Mouse (Mus musculus) kidney, embryonic 16.5 days (tissue): ENCODE measurements around the gene Musk. TPM values are rescaled to one million over a fixed set of nuclear protein-coding genes. Genes with fewer than 3 reads are reported as not detected.

Experiments
- ATAC-seq: fragments of 200-750 bp; cut with Nextera tagmentation; 2 replicates; pipeline ENCODE4 v1.8.0; 2017; ENCODE audit warnings: moderate TSS enrichment; ENCODE audit not compliant: low FRiP score, low TSS enrichment
- H3K27ac ChIP-seq: fragments of 300-500 bp; sonication (generic); 2 replicates; pipeline ENCODE4 v1.5.1; 2014; ENCODE audit warnings: low read length
- H3K27me3 ChIP-seq: fragments of 300-500 bp; sonication (generic); 2 replicates; pipeline ENCODE4 v1.6.1; 2014; ENCODE audit warnings: low read length, control low read depth, mixed read lengths; ENCODE audit not compliant: insufficient read depth
- H3K36me3 ChIP-seq: fragments of 300-500 bp; sonication (generic); 2 replicates; pipeline ENCODE4 v1.6.1; 2014; ENCODE audit warnings: low read length, control low read depth, mixed read lengths; ENCODE audit not compliant: insufficient read depth
- H3K4me1 ChIP-seq: fragments of 300-500 bp; sonication (generic); 2 replicates; pipeline ENCODE4 v1.6.1; 2014; ENCODE audit warnings: low read length, control low read depth, mixed read lengths; ENCODE audit not compliant: insufficient read depth
- H3K4me2 ChIP-seq: fragments of 300-500 bp; sonication (generic); replicated peaks from 2 replicates; pipeline ENCODE4 v1.6.1; 2014; ENCODE audit warnings: low read depth, low read length
- H3K4me3 ChIP-seq: fragments of 300-500 bp; sonication (generic); 2 replicates; pipeline ENCODE4 v1.5.1; 2014; ENCODE audit warnings: mild to moderate bottlenecking, low read length
- H3K9ac ChIP-seq: fragments of 300-500 bp; sonication (generic); replicated peaks from 2 replicates; pipeline ENCODE4 v1.6.1; 2014; ENCODE audit warnings: low read length
- H3K9me3 ChIP-seq: fragments of 300-500 bp; sonication (generic); 2 replicates; pipeline ENCODE4 v1.6.1; 2016; ENCODE audit warnings: low read length, control low read depth
- WGBS: fragments of 180-500 bp; shearing (Covaris S2); extraction: QIAGEN DNeasy Blood & Tissue Kit; methylation state at CpG from one replicate; pipeline ENCODE4 v1.1.7; 2014; 5-methylcytosine and 5-hydroxymethylcytosine counted together
- polyA plus RNA-seq: library from polyadenylated mRNA; unstranded; fragments of >200 nt; fragmentation: Nextera tagmentation; extraction: Ambion mirVana; gene quantifications from 2 replicates; pipeline ENCODE4 v1.2.1, GENCODE M21; 2015

Musk gene
- polyA plus RNA-seq, 1 experiment from 2014 or later, result 0.17 TPM

- 69% methylated on average over 2 of the region's 2 CpGs for WGBS
- Histone ChIP-seq H3K36me3 (no peaks in the 10 kb centered on the region), H3K9ac (no peak overlapping the region), H3K4me2 (no peak overlapping the region), H3K27ac (no peak overlapping the region), H3K4me3 (no peak overlapping the region), H3K4me1 (peaks cover 11% of the 10 kb centered on the region; the same call in 1 of the 2 replicates), H3K27me3 (no peaks in the 10 kb centered on the region), H3K9me3 (no peaks in the 10 kb centered on the region)
- no peak for ATAC-seq
Observed at GRCm38 (mm10) chr4:58336227-58336626, 50.5 kb downstream of the Musk start.

- no peak for ATAC-seq
- H3K27ac ChIP-seq, result no peak overlapping the region
Observed at GRCm38 (mm10) chr4:58339226-58339625, 53.5 kb downstream of the Musk start.

GRCm38 (mm10) chr4:58350206-58350605 is 64.4 kb downstream of the Musk start:
- no peaks in the 10 kb centered on the region for H3K36me3 ChIP-seq
- H3K27me3 ChIP-seq, result no peaks in the 10 kb centered on the region
- ATAC-seq, result no peak
- no peak overlapping the region for H3K9ac ChIP-seq
- 85% methylated on average over 7 of the region's 7 CpGs for WGBS
- H3K27ac ChIP-seq, result no peak overlapping the region
- no peaks in the 10 kb centered on the region for H3K9me3 ChIP-seq
- peaks cover 8% of the 10 kb centered on the region; the same call in 1 of the 2 replicates for H3K4me1 ChIP-seq
- H3K4me3 ChIP-seq, result no peak overlapping the region
- H3K4me2 ChIP-seq, result no peak overlapping the region

More at GRCm38 (mm10) chr4:58339226-58339625, 53.5 kb downstream of the Musk start:
- no peaks in the 10 kb centered on the region for H3K9me3 ChIP-seq
- no peaks in the 10 kb centered on the region for H3K4me1 ChIP-seq
- WGBS, result 45% methylated on average over 3 of the region's 3 CpGs
- H3K4me2 ChIP-seq, result no peak overlapping the region
- H3K4me3 ChIP-seq, result no peak overlapping the region
- no peak overlapping the region for H3K9ac ChIP-seq
- H3K36me3 ChIP-seq, result no peaks in the 10 kb centered on the region
- no peaks in the 10 kb centered on the region for H3K27me3 ChIP-seq

GRCm38 (mm10) chr4:58351165-58351564 is 65.4 kb downstream of the Musk start:
- Histone ChIP-seq H3K4me3 (no peak overlapping the region), H3K4me1 (peaks cover 8% of the 10 kb centered on the region; the same call in 1 of the 2 replicates), H3K4me2 (0 out of 2 replicates have a peak overlapping the region, but pooled peaks have one; percentile 10), H3K27me3 (no peaks in the 10 kb centered on the region), H3K9ac (no peak overlapping the region), H3K9me3 (no peaks in the 10 kb centered on the region), H3K36me3 (no peaks in the 10 kb centered on the region), H3K27ac (no peak overlapping the region)
- ATAC-seq, result peak; percentile 71; the same call in 1 of the 2 replicates
- whole genome bisulfite sequencing, result 26% methylated on average over 10 of the region's 10 CpGs

- peaks cover 8% of the 10 kb centered on the region; the same call in 1 of the 2 replicates for H3K4me1 ChIP-seq
- no peaks in the 10 kb centered on the region for H3K36me3 ChIP-seq
- H3K27me3 ChIP-seq, result no peaks in the 10 kb centered on the region
- ATAC-seq, result no peak
- WGBS, result 70% methylated on average over 5 of the region's 5 CpGs
- no peaks in the 10 kb centered on the region for H3K9me3 ChIP-seq
- no peak overlapping the region for H3K4me3 ChIP-seq
- H3K27ac ChIP-seq, result no peak overlapping the region
- H3K4me2 ChIP-seq, result 0 out of 2 replicates have a peak overlapping the region, but pooled peaks have one; percentile 10
- no peak overlapping the region for H3K9ac ChIP-seq
Observed at GRCm38 (mm10) chr4:58351590-58351989, 65.8 kb downstream of the Musk start.

GRCm38 (mm10) chr4:58358996-58359395 is 73.2 kb downstream of the Musk start:
- Histone ChIP-seq H3K4me1 (no peaks in the 10 kb centered on the region), H3K4me2 (no peak overlapping the region), H3K36me3 (no peaks in the 10 kb centered on the region), H3K9ac (no peak overlapping the region), H3K4me3 (no peak overlapping the region), H3K9me3 (no peaks in the 10 kb centered on the region), H3K27me3 (no peaks in the 10 kb centered on the region), H3K27ac (no peak overlapping the region)
- no peak for ATAC-seq
- 86% methylated on average over 4 of the region's 4 CpGs for WGBS

- Histone ChIP-seq H3K27ac (no peak overlapping the region), H3K4me3 (no peak overlapping the region), H3K4me2 (no peak overlapping the region), H3K9me3 (no peaks in the 10 kb centered on the region), H3K4me1 (no peaks in the 10 kb centered on the region), H3K27me3 (no peaks in the 10 kb centered on the region), H3K9ac (no peak overlapping the region), H3K36me3 (no peaks in the 10 kb centered on the region)
- WGBS, result 86% methylated on average over 6 of the region's 6 CpGs
- ATAC-seq, result no peak
Observed at GRCm38 (mm10) chr4:58365321-58365720, 79.6 kb downstream of the Musk start.

GRCm38 (mm10) chr4:58371106-58371505 is 85.3 kb downstream of the Musk start:
- whole genome bisulfite sequencing, result 80% methylated on average over 1 of the region's 1 CpGs
- ATAC-seq, result no peak
- Histone ChIP-seq H3K4me2 (no peak overlapping the region), H3K4me1 (no peaks in the 10 kb centered on the region), H3K4me3 (no peak overlapping the region), H3K27me3 (no peaks in the 10 kb centered on the region), H3K9me3 (no peaks in the 10 kb centered on the region), H3K36me3 (no peaks in the 10 kb centered on the region), H3K9ac (no peak overlapping the region), H3K27ac (no peak overlapping the region)

- no peak for ATAC-seq
- no peak overlapping the region for H3K4me2 ChIP-seq
- no peaks in the 10 kb centered on the region for H3K27me3 ChIP-seq
- no peaks in the 10 kb centered on the region for H3K4me1 ChIP-seq
- H3K36me3 ChIP-seq, result no peaks in the 10 kb centered on the region
- 87% methylated on average over 10 of the region's 10 CpGs for WGBS
- no peak overlapping the region for H3K9ac ChIP-seq
- H3K27ac ChIP-seq, result no peak overlapping the region
- H3K4me3 ChIP-seq, result no peak overlapping the region
- H3K9me3 ChIP-seq, result no peaks in the 10 kb centered on the region
Observed at GRCm38 (mm10) chr4:58373599-58373998, 87.8 kb downstream of the Musk start.

- H3K4me2 ChIP-seq, result no peak overlapping the region
- no peaks in the 10 kb centered on the region for H3K36me3 ChIP-seq
- WGBS, result 76% methylated on average over 7 of the region's 7 CpGs
- H3K4me3 ChIP-seq, result no peak overlapping the region
- H3K9ac ChIP-seq, result no peak overlapping the region
- H3K27ac ChIP-seq, result no peak overlapping the region
- no peaks in the 10 kb centered on the region for H3K27me3 ChIP-seq
- no peaks in the 10 kb centered on the region for H3K4me1 ChIP-seq
- ATAC-seq, result no peak
- no peaks in the 10 kb centered on the region for H3K9me3 ChIP-seq
Observed at GRCm38 (mm10) chr4:58374141-58374870, 88.5 kb downstream of the Musk start.
